Mouse (Mus musculus) forebrain, embryonic 16.5 days (tissue): Measurements from ENCODE around the gene Olfr1183. TPM values are rescaled to one million over a fixed set of nuclear protein-coding genes. Genes with fewer than 3 reads are reported as not detected.

ENCODE experiments used
- polyA plus RNA-seq: library from polyadenylated mRNA; unstranded; fragments of >200 nt; fragmentation: Nextera tagmentation; extraction: Ambion mirVana; gene quantifications from 2 replicates; pipeline ENCODE4 v1.2.1, GENCODE M21; 2015

The Olfr1183 gene
- polyA plus RNA-seq, 1 experiment from 2014 or later: not detected

Other genes starting within 250 kb of the Olfr1183 start
- gene Olfr1170, start 226.5 kb upstream of the Olfr1183 start, polyA plus RNA-seq: not detected in 2 replicates
- gene Olfr1173, start 175.0 kb upstream of the Olfr1183 start, polyA plus RNA-seq: not detected in 2 replicates
- not detected in 2 replicates for gene Olfr1174-ps, start 139.7 kb upstream of the Olfr1183 start, polyA plus RNA-seq
- not detected in 2 replicates for gene Olfr1175-ps, start 127.7 kb upstream of the Olfr1183 start, polyA plus RNA-seq
- not detected in 2 replicates for gene Olfr1176, start 118.1 kb upstream of the Olfr1183 start, polyA plus RNA-seq
- not detected in 2 replicates for gene Olfr1177-ps, start 108.4 kb upstream of the Olfr1183 start, polyA plus RNA-seq
- gene Olfr1178, start 67.8 kb upstream of the Olfr1183 start, polyA plus RNA-seq: not detected in 2 replicates
- not detected in 2 replicates for gene Olfr1179, start 48.4 kb upstream of the Olfr1183 start, polyA plus RNA-seq
- not detected in 2 replicates for gene Olfr1180, start 35.7 kb upstream of the Olfr1183 start, polyA plus RNA-seq
- not detected in 2 replicates for gene Olfr1181, start 28.7 kb upstream of the Olfr1183 start, polyA plus RNA-seq
- gene Gm13757, start 5.7 kb upstream of the Olfr1183 start, polyA plus RNA-seq: not detected in 2 replicates
- not detected in 2 replicates for gene Olfr1184, start 28.7 kb downstream of the Olfr1183 start, polyA plus RNA-seq
- not detected in 2 replicates for gene Olfr1185-ps1, start 38.5 kb downstream of the Olfr1183 start, polyA plus RNA-seq
- gene Olfr1186, start 63.7 kb downstream of the Olfr1183 start, polyA plus RNA-seq: not detected in 2 replicates
- gene Olfr1188, start 102.1 kb downstream of the Olfr1183 start, polyA plus RNA-seq: not detected in 2 replicates
- gene Olfr1189, start 131.6 kb downstream of the Olfr1183 start, polyA plus RNA-seq: not detected in 2 replicates
- gene Olfr1191-ps1, start 185.7 kb downstream of the Olfr1183 start, polyA plus RNA-seq: not detected in 2 replicates
- not detected in 2 replicates for gene Olfr1192-ps1, start 193.6 kb downstream of the Olfr1183 start, polyA plus RNA-seq
- not detected in 2 replicates for gene Olfr1193, start 220.8 kb downstream of the Olfr1183 start, polyA plus RNA-seq
- gene Olfr1195, start 234.3 kb downstream of the Olfr1183 start, polyA plus RNA-seq: not detected in 2 replicates
- not detected in 2 replicates for gene Olfr1196, start 249.7 kb downstream of the Olfr1183 start, polyA plus RNA-seq